Mouse (Mus musculus) gastrocnemius, postnatal 4 days (tissue): ENCODE data around the gene Vmn1r21. TPM values are rescaled to one million over a fixed set of nuclear protein-coding genes. Genes with fewer than 3 reads are reported as not detected.

Experiments used
- total RNA-seq, 2 experiments: library from RNA; stranded (reverse); gene quantifications; 2 replicates each; pipeline ENCODE4 v1.2.3; 2021

Gene Vmn1r21
- total RNA-seq, 2 experiments from 2014 or later, result not detected

Other genes starting within 250 kb of the Vmn1r21 start
- gene Pyurf, start 158.3 kb downstream of the Vmn1r21 start, total RNA-seq, result 10 to 100 TPM in 1 of 2 experiments, 1 to 10 TPM in 1; 9.4 to 10.1 TPM
- 10 to 100 TPM; 19.8 to 20.3 TPM for gene Lancl2, start 147.8 kb downstream of the Vmn1r21 start, total RNA-seq
- 10 to 100 TPM; 15.4 to 16.2 TPM for gene Vopp1, start 25.2 kb downstream of the Vmn1r21 start, total RNA-seq
- gene Vmn1r22, start 57.7 kb upstream of the Vmn1r21 start, total RNA-seq, result not detected
- gene Vmn1r23, start 76.5 kb upstream of the Vmn1r21 start, total RNA-seq, result not detected
- not detected for gene Vmn1r24, start 111.2 kb upstream of the Vmn1r21 start, total RNA-seq
- not detected for gene Vmn1r25, start 130.5 kb upstream of the Vmn1r21 start, total RNA-seq
- gene Vmn1r26, start 164.8 kb upstream of the Vmn1r21 start, total RNA-seq, result not detected